Mouse (Mus musculus) right cerebral cortex, adult 2 months (tissue): ENCODE measurements around the gene Slc25a33.

ENCODE experiments used
- DNase-seq, 2 experiments: peaks; one replicate each; pipeline ENCODE4 v3.0.0; 2021 to 2022; ENCODE audit warnings: low spot score in 2 of 2

The Slc25a33 gene

DNA sequence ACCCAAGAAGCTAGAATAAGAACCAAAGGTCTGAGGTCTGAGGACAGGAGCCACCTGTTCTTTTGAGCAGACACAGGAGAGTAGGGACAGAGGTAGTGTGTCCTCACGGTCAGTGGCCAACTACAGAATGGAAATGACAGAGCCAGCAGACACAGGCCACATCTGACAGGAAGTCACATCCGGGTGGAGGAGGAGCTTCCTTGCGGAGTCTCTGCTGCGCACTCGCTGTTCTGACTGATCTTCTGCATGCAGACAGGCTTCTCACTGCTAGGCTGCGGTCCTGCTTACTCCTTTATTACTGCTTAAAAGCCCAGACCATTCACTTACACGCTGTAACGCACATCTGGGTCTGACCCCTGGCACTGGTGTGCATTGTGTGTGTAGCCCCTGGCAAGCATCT lies 45.3 kb downstream of the Slc25a33 start:
- DNase-seq, result no peak

DNA sequence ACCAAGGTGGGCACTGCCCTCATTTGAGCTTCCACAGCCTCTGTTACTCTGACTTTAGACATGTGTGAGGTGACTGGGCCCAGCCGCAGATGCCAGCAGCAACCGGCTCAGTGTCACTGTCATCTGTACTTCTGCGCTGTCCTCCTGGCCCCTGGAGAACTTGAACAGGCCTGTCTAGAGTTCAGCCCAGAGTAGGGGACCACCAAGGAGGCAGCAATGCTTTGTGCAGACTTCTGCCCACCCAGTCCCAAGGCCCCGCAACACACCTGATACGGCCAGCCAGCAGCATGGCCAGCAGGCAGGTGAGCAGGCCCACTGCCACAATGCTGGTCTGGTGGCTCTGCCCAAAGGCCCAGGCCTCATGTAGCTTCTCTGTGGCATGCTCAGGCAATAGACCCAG lies 46.4 kb downstream of the Slc25a33 start:
- DNase-seq, result no peak

DNA sequence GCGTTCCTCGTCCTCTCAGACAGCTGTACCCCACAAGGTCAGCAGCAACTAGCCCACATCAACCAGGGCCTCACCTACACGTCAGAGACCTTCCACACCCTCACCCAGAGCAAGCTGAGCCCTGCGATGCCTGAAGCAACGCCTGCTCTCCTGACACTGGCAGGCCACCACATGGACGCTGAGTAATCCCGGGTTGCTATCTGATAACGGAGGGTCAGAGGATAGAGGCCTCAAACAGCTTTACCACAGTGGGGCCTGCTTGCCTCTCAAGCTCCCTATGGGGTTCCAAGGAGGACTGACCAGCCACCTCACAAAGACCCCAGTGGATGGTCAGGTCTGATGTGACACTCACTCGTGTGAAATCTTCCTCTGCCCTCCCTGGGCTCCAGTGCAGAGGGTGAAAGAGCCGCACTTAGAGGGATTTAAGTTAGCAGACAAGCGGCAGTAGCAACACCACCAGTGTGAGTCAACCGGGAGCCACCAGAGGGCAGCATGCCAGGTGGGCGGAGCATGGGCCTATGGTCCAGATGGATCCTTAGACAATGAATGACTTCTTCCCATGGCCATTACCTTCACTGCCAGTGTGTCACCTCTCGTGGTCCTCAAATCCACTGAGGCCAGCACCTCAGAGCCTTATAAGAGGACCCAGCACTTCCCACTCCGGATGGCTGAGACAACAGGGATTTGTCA lies 48.3 kb downstream of the Slc25a33 start:
- DNase-seq, result peak; percentile 75 to 76

DNA sequence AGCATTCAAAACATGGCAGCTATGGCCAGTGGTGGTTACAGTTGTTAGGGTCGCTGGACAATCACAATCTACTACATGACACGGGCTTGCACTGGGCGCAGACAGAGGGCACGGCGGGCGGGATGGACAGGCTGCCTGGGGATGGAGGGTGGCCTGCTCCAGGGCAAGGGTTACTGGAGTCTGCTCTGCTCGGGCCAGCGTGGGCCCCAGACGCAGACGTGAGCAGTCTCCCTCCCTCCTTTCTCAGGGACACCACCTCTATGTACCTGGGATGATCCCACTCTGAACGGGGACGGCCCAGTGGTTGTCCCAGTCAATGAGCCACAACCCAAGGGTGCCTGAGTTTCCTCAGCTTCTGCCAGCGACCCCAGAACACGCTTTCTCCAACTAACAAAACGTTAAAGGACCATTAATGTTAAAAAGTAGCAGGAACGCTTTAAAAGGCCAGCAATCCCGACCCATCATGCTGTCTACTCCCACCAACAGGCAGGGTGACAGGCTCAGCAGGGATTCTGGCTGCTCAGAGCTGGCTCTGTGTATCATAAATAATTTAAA lies 49.1 kb downstream of the Slc25a33 start:
- DNase-seq, result no peak

DNA sequence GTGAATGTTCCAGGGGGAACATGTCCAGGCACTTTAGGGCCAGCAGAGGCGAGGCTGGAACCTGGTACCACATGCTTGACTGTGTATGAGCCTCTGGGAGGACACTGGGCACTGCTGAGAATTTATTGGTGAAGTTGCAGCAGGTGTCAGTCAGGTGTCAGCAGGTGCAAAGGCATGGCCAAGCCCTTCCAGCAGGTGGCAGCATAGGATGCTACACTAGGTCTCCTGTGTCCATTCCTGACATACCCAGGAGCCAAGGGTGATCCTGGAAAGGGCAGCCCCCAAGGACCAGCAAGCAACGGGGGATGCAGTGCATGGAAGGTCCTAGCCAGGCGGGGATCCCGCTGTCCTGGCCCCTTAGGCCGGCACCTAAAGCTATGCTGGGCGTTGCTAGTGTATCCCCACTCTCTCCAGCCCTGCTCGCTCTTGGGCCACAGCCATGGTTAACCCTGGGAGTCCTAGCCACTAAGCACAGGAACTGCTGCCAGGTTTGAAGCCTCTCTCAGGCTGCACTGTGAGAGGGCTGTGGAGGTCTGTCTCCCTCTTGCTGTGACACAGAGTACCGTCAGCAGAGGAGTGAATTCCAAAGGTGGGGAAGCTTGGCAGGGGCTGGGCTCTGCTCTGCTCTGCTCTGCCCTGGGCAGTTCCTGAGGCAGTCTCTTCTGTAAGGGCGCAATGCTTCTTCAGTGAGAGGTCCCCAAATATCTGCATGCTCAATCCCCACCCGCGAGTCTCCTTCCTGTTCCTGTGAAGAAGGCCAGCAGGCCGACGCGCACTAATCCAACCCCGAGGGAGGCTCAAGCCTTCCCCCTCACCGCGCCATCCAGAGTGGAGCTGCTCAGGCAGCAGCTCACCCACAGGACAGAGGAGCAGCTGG lies 50.0 kb downstream of the Slc25a33 start:
- peak; percentile 53 to 56 for DNase-seq

DNA sequence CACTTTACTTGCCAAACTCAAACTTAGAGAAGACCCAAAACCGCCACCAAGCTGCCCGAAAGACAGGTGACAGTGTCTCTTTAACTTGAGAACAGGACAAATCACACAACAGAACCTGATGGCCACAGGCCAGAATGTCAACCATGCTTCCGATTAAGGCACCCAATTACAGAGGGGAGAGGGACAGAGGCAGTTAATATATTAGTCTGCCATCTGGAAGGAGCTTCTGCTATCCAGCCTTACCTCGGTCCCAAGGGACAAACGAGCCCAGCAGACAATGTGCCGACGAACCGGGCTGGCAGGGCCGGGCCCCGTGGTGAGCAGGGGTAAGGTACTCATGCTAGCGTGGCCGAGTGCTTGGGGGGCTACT lies 51.1 kb downstream of the Slc25a33 start:
- DNase-seq, result no peak

DNA sequence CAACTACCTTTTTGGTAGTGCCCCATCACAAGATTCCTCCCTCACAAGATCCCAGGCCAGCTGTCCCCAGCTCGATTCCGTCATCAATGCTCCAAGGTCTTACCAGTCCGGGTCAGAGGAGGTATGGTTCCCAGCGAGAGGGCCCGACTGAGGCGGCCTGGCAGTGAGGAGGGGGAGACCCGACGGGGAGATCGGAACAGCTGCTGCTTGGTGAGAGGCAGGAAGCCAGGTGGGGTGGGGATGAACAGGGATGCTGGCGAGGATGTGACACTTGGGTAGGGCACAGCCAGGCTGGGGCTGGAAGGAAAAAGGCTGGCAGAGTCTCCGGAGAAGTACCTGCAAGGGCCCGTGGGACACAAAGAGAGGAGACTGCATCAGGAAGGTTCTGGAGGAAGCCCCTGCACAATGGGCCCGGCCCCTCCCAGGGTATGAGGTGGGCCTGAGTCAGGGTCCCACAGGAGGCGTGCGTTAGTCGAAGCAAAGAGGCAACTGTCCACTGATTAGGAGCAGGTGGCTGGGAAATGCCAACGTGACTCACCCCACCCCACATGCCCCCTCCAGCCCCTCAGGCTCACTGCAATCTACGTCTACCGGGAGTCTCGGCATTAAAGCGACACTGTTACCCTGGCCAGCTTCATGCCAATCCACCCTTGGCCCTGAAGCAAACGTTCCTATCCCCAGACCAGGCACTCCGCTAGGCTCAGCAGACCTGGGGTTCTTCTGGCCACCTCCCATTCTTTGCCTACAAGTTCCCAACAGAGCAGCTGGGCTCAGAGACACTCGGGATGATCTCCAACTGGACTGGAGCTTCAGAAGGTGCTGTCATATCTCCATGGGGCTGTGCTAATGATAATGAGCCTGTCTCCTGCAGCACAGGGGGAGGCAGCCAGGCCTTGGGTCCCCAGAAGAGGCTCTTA lies 51.7 kb downstream of the Slc25a33 start:
- no peak for DNase-seq

DNA sequence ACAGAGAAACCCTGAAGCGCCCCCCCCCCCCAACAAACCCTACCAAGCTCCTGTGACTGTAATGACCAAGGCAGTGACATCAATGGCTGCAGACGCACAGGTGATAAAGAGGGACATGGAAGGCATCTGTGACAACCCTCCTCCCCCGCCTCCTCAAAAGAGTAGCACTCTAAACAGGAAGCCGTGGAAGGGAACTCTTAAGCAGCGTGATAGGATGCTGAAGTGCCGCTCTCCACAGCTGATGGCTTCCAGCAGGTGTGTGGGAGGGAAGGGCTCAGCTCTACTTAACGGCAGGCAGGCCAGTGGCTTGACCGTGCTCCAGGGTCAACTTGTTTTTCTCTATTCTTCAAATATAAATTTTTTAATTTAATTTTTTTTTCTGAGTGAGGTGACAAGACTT lies 52.9 kb downstream of the Slc25a33 start:
- DNase-seq, result no peak

DNA sequence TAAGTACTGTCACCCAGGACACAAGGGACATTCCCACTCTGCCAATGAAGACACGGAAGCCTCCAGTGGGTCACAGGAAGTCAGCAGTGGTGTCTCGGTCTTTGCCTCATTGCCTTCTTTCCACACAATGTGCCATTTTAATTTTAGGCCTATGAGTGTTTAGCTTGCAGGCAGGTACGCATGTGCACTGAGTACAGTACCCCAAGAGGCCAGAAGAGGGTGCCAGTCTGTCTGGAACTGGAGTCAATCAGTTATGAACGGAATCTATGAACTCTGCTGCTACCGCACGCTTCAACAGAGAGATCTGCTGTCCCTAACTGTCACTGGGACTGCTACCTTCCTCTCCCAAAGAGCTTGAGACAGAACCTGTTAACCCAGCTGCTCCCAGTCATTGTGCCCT lies 54.4 kb downstream of the Slc25a33 start:
- no peak for DNase-seq

DNA sequence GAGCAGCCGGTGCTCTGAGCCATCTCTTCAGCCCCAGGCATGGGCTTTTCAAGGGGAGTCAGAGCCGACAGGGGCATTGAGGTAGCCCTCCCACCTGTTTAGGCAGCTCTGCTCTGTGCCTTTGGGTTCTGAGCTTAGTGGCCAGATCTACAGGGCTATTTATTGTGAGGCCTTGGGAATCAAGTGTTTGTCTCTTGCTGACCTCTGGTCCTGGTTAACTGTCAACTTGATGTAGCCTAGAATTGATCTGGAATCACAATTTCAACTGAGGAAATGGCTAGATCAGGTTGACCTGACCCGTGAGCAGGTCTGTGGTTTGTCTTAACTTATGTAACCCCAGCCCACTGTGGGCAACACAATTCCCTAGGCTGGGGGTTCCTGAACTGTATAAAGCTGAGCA lies 59.5 kb downstream of the Slc25a33 start:
- DNase-seq, result no peak

DNA sequence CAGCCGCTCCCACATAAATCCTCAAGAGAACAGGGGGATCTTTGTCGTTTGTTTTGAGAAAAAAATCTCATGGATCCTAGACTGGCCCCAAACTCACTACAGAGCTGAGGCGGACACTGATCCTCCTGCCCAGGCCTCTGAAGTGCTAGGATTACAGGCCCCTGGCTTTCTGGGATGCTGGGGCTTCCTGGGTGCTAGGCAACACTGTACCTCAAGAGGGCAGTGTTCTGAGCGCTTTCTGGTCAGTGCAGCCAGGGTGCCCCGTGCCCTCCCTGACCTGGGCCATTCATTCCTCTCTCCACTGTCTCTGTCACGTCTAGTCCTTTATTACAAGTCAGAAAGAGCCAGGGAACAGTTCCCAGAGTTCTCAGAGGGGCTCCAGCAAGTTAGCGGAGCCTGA lies 62.1 kb downstream of the Slc25a33 start:
- peak in 1 of 2 experiments; percentile 40 for DNase-seq

DNA sequence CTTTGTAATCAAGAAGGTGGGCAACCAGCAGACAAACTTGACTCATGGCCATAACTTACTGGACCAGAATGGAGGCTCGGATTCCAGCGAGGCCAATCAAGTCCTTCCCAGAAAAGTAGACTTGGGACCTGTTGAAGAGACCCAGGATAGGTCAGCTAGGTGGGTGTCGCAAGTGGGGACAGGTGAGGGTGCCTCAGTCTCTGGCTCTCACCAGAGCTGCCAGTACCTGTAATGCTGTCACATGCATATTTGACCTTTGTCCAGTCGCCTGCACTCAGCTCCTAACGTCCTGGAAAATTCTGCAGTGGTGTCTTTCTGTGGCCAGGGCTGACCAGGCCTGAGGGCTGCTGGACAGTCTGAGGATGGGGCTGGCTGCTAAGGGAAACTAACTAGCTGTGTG lies 62.6 kb downstream of the Slc25a33 start:
- DNase-seq, result no peak

DNA sequence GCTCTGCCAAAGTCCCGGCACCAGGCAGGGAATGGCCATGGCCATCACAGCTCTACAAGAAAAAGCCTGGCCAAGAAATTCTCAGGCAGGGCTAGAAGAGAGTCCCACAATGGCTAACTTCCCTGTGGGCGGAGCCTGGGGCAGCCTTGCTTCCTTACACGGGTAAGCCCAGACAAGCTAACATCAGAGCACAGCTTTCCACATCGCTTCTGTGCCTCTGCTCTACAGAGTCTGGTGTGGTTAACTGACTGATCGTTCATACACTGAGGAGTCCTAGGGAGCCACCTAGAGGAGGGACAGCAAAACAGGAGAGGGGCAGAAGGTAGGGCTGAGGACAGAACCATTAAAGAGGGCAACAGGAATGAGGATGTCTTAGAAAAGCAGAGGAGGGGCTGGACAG lies 63.6 kb downstream of the Slc25a33 start:
- peak; percentile 51 to 65 for DNase-seq

DNA sequence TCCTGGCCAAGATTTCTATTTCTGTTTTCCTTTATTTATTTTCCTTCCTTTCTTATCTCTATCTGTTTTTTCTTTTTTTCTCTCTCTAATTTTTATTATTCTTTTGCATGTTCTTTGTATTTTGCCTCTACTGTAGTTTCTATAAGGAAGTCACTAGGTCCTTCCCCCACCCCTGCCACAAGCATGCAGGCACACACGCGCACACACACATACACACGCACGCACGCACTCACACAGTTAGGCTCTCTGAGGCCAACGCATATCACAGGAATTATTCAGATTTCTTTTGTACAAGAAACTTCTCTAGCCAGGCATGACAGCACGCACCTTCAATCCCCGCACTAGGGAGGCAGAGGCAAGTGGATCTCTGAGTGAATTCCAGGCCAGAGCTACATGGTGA lies 68.1 kb downstream of the Slc25a33 start:
- no peak for DNase-seq

DNA sequence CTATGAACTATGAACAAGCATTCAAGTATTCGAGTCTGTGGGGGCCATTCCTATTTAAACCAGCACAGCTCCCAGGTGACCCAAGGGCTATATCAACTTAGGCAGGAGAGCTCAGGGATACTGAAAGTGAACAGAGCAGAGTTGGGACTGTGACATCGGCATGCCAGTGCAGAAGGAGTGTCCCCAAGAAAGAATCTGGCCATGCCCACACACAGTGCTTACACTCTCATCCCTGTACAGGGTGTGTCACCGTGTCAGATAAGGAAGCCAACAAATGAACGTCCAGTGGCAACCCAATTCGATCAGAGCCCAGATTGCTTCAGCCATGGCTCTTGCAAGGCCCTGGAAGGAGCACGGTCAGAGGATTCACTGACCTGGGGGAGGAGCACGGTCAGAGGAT lies 68.8 kb downstream of the Slc25a33 start:
- DNase-seq, result no peak

DNA sequence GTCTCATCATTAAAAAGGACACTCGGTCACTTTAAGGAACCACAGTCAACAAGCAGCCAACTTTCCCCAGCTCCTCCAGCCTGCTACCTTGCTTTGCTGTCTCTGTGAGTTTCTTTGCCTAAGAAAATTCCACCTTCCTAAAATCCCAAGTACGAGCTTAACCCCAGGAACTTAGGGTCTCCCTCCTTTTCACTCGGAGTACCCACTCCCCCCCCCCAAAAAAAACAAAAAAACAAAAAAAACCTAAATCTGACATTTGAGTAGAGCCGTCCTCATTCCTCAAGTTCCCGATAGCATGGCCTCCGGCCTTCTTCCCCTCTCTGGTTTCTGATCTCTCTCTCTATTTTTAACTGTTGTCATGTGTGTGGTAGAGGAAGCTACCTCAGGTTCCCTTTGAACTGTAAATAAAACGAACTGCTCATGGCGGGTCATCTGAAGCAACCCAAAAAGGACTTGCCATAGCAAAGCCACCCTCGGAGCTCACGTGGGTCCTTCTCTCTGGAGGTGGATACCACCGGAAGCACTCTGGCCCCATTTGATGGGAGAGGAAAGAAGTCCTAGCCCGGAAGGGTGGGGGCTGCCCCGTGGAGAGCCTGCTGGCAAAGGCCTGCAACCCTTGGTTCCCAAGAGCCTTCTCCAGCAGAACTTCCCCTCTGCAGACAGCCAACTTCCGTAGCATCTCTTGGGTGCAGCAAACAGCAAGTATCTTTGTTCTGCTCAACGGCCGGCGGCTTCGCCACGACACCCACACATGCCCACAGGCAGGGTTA lies 71.7 kb downstream of the Slc25a33 start, which contains the start of gene Pik3cd:
Gene Pik3cd, minus strand, starts transcription at position 362 of the 770 bp plus-strand sequence.
- no peak for DNase-seq

DNA sequence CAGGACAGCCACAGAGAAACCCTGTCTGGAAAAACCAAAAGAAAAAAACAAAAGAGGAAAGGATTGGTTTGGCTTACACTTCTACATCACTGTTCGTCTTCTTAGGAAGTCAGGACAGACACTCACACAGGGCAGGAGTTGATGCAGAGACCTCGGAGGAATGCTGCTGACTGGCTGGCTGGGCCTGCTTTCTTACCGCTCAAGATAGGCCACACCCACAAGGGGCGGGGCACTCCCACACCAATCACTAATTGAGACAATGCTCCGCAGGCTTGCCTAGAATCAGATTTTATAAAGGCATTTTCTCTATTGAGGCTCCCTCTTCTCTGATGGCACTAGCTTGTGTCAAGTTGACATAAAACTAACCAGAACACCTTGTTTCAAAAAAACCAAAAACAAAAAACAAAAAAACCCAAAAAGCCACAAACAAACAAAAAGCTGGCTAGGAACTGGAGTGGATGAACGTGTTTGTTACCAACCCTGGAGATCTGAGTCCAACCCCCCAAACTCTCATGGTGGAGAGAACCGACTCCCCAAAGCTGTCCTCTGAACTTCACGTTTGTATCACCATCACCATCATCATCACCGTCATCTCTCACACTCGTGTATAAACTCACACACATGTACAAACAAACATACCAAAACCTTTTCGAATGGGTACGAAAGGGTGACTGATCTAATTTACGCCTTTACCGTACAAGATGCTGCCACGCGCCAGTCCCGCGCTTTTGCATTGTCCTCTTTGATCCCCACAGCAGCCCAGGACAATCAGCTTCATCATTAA lies 72.5 kb downstream of the Slc25a33 start:
- no peak for DNase-seq

DNA sequence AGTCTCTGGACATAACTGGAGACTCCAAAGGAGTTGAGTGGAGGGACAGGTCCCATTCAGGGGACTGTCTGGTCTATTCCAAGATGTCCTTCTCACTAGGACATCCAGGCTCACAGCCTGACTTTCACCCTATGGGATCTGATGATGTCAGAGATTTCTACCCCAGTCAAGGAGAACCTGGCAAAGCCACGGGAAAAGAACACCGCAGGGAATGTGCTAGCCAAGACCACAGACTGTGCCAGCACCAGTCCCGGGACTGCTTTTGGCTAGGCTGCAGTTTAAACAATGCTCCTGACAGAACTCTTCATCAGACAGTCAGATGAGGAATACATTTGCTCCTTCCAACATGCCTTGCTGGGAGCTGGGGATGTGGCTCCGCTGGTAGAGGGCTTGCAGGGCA lies 74.1 kb downstream of the Slc25a33 start:
- no peak for DNase-seq

DNA sequence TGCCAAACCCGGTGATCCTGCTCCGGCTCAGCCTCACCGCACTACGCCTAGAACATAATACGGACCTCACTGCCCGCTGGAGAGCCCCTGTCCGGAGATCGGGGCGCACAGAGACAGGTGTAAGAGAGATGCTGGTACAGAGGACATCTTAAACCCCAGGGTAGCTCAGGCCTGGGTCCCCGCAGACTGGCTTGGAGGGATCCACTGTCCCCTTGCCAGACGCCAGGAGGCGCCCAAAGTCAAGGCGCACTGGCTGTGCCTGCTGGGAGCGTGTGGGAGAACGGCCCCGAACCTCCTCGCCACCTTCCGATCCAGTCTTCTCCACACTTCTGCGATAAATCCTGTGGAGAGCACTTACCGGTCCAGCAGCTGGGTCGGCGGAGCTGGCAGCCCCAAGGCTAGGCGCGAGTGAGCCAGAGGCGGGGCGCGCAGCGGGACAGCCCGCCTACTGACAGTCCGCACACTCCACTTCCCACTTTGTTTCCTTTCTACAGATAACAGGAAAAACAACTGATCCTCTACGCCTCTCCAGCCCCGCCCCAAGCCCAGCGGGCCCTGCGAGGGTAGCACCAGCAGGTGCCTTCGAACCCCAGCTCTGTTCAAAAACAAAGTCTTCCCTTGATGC lies 75.8 kb downstream of the Slc25a33 start:
- peak in 1 of 2 experiments; percentile 51 for DNase-seq
